Mouse (Mus musculus): ENCODE measurements at regions not wholly inside any gene's neighbourhood (a gene's known extent, or its start where the extent isn't known, plus 50 kb on each side); places are given as distances from the start of the nearest gene placed in this dataset.

DNA sequence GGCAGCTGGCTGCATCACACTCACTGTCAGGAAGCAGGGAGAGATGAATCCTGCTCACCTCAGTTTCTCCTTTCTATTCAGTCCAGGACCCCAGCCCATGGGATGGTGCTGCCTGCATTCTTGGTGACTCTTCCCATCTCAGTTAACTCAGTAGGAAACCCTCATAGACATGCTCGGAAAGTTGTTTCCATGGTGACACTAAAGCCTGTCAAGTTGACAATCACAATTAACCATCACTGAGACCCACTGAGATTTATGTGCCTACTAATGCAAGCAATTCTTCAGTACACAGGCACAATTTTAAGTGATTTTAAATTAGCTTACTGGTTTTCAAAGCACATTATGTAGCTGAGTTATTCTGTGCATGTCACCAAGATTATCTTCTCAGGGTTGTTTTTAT, 83.8 kb upstream of the Slc35f3 start:
- H3K36me3 ChIP-seq (ENCODE audit: control insufficient read depth, insufficient read depth, low read length), result no peaks in the 10 kb centered on the region
- H3K9me3 ChIP-seq (ENCODE audit: control insufficient read depth, low read length), result no peaks in the 10 kb centered on the region
- H3K4me2 ChIP-seq, result no peak overlapping the region
- no peak for ATAC-seq (replicated peaks; ENCODE audit: low FRiP score)
- 71% methylated on average over 1 of the region's 1 CpGs for WGBS
- no peak overlapping the region for H3K27ac ChIP-seq (ENCODE audit: low read depth, low read length)
- H3K4me3 ChIP-seq (ENCODE audit: low read depth, low read length), result no peak overlapping the region
- H3K27me3 ChIP-seq (replicated peaks; ENCODE audit: control insufficient read depth, insufficient read depth, low read length), result no peaks in the 10 kb centered on the region
- H3K9ac ChIP-seq (ENCODE audit: low read depth, low read length), result no peak overlapping the region
- no peak for DNase-seq (ENCODE audit: low spot score)
- H3K4me1 ChIP-seq (replicated peaks; ENCODE audit: control insufficient read depth, insufficient read depth, low read length), result no peaks in the 10 kb centered on the region

DNA sequence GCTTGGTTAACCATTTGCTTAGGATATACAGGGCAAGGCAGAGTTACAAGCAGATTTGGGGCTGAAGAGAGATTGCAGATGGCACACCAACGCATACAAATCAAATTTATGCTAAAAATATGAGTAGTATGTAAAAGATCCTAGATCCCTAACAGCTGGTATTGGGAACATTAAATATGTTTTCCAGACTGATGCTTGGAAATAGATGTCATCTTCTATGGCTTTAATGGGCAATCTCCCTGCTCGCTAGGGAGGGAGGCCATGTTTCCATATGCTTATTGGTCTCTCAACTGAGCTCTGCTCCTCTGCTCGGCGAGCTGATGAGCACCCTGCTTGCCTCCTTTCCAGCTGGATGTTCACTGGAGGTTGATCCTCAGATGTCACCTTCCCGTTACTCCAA, 82.0 kb upstream of the Slc35f3 start:
- ATAC-seq (replicated peaks; ENCODE audit: low FRiP score), result no peak
- H3K4me3 ChIP-seq (ENCODE audit: low read depth, low read length), result no peak overlapping the region
- no peaks in the 10 kb centered on the region for H3K27me3 ChIP-seq (replicated peaks; ENCODE audit: control insufficient read depth, insufficient read depth, low read length)
- H3K27ac ChIP-seq (ENCODE audit: low read depth, low read length), result no peak overlapping the region
- no peak for DNase-seq (ENCODE audit: low spot score)
- H3K4me1 ChIP-seq (replicated peaks; ENCODE audit: control insufficient read depth, insufficient read depth, low read length), result no peaks in the 10 kb centered on the region
- 83% methylated on average over 5 of the region's 5 CpGs for WGBS
- H3K36me3 ChIP-seq (ENCODE audit: control insufficient read depth, insufficient read depth, low read length), result no peaks in the 10 kb centered on the region
- no peaks in the 10 kb centered on the region for H3K9me3 ChIP-seq (ENCODE audit: control insufficient read depth, low read length)
- H3K4me2 ChIP-seq, result no peak overlapping the region
- no peak overlapping the region for H3K9ac ChIP-seq (ENCODE audit: low read depth, low read length)

DNA sequence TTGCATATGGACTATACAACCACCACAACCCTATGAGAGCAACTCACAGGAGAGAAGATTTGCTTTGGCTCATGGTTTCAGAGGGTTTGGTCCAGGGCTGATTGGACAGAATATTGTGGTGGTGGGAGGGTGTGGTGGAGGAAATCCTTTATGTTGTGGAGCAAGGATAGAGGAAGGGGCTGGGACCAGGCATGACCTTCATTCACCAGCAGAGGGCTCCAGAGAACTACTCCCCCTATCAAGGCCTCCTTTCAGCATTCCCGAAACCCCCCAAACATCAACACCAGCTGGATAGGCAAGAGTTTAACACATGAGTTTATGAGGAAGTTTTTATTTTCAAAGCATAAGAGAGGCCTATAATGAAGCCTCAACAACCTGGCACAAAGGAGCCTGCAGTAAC, 76.7 kb upstream of the Slc35f3 start:
- DNase-seq (ENCODE audit: low spot score), result no peak
- Histone ChIP-seq H3K36me3 (ENCODE audit: control insufficient read depth, insufficient read depth, low read length) (no peaks in the 10 kb centered on the region), H3K9me3 (ENCODE audit: control insufficient read depth, low read length) (no peaks in the 10 kb centered on the region), H3K4me3 (ENCODE audit: low read depth, low read length) (no peak overlapping the region), H3K4me2 (no peak overlapping the region), H3K27me3 (replicated peaks; ENCODE audit: control insufficient read depth, insufficient read depth, low read length) (no peaks in the 10 kb centered on the region), H3K27ac (ENCODE audit: low read depth, low read length) (no peak overlapping the region), H3K9ac (ENCODE audit: low read depth, low read length) (no peak overlapping the region), H3K4me1 (replicated peaks; ENCODE audit: control insufficient read depth, insufficient read depth, low read length) (no peaks in the 10 kb centered on the region)
- WGBS, result 59% methylated on average over 1 of the region's 1 CpGs
- no peak for ATAC-seq (replicated peaks; ENCODE audit: low FRiP score)

DNA sequence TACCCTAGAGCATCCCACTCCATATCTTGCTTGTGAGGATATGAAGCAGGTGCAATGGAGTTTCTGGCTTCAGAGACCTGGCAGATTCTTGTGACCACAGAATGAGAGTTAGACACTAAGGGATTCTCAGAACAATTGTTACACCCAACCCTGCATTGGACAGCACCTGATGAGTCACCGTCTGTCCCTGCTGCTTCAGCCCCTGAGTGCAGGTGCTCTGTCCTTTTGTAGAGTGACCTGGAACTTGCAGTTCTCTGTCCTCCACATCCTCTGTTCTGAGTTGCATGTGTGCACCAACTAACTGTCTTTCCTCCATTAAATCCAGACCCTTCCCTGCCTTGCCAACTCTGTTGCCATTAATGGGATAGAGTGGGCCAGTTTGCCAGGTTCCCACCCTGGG, 66.6 kb upstream of the Slc35f3 start:
- no peaks in the 10 kb centered on the region for H3K27me3 ChIP-seq (replicated peaks; ENCODE audit: control insufficient read depth, insufficient read depth, low read length)
- no peak overlapping the region for H3K4me2 ChIP-seq
- H3K9ac ChIP-seq (ENCODE audit: low read depth, low read length), result no peak overlapping the region
- H3K4me1 ChIP-seq (replicated peaks; ENCODE audit: control insufficient read depth, insufficient read depth, low read length), result no peaks in the 10 kb centered on the region
- 89% methylated on average over 1 of the region's 1 CpGs for WGBS
- H3K9me3 ChIP-seq (ENCODE audit: control insufficient read depth, low read length), result no peaks in the 10 kb centered on the region
- ATAC-seq (replicated peaks; ENCODE audit: low FRiP score), result no peak
- H3K27ac ChIP-seq (ENCODE audit: low read depth, low read length), result no peak overlapping the region
- H3K36me3 ChIP-seq (ENCODE audit: control insufficient read depth, insufficient read depth, low read length), result no peaks in the 10 kb centered on the region
- no peak for DNase-seq (ENCODE audit: low spot score)
- H3K4me3 ChIP-seq (ENCODE audit: low read depth, low read length), result no peak overlapping the region

DNA sequence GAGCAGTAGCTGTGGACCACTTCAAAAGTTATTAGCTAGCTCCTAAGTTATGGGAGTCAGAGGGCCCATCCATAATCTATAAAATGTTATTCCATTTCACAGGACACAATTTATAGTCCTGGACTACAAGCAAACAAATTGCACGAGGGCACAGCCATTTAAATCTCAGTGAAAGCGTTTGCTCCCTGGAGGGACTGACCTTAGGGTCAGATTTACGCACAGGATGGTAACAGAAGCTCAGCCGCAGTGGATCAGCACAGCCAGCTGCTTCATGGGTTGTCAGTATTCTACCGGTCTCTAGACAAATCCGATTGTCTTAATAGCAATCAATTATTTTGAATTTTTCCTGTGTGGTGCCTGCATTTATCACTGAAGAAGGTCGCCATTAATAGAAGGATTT, 65.8 kb upstream of the Slc35f3 start:
- Histone ChIP-seq H3K27me3 (replicated peaks; ENCODE audit: control insufficient read depth, insufficient read depth, low read length) (no peaks in the 10 kb centered on the region), H3K4me1 (replicated peaks; ENCODE audit: control insufficient read depth, insufficient read depth, low read length) (no peaks in the 10 kb centered on the region), H3K36me3 (ENCODE audit: control insufficient read depth, insufficient read depth, low read length) (no peaks in the 10 kb centered on the region), H3K4me2 (no peak overlapping the region), H3K27ac (ENCODE audit: low read depth, low read length) (no peak overlapping the region), H3K4me3 (ENCODE audit: low read depth, low read length) (no peak overlapping the region), H3K9me3 (ENCODE audit: control insufficient read depth, low read length) (no peaks in the 10 kb centered on the region), H3K9ac (ENCODE audit: low read depth, low read length) (no peak overlapping the region)
- DNase-seq (ENCODE audit: low spot score) (no peak), ATAC-seq (replicated peaks; ENCODE audit: low FRiP score) (no peak)
- WGBS, result 58% methylated on average over 7 of the region's 7 CpGs

DNA sequence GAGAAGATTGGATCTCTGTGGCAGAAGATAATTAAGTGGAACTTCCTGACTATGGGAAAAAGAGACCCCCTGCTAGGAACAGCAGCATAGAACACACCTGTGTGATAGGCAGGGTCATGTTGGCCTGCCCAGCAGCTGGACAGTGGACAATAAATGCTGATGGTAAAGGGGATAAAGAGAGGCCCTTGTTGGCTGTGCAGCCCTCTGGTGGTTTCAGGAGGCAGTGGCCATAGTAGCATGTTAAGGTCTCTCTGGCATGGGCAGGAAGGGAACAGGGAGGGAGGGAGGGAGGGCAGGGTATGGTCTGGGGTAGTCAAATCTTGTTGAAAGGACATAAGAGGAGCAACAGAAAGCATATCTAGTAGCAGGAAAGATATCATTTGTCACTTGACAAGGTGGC, 58.7 kb upstream of the Slc35f3 start:
- no peak overlapping the region for H3K9ac ChIP-seq (ENCODE audit: low read depth, low read length)
- ATAC-seq (replicated peaks; ENCODE audit: low FRiP score) (no peak), DNase-seq (ENCODE audit: low spot score) (no peak)
- H3K4me1 ChIP-seq (replicated peaks; ENCODE audit: control insufficient read depth, insufficient read depth, low read length), result no peaks in the 10 kb centered on the region
- H3K9me3 ChIP-seq (ENCODE audit: control insufficient read depth, low read length), result no peaks in the 10 kb centered on the region
- no peak overlapping the region for H3K4me2 ChIP-seq
- no peaks in the 10 kb centered on the region for H3K27me3 ChIP-seq (replicated peaks; ENCODE audit: control insufficient read depth, insufficient read depth, low read length)
- no peaks in the 10 kb centered on the region for H3K36me3 ChIP-seq (ENCODE audit: control insufficient read depth, insufficient read depth, low read length)
- no peak overlapping the region for H3K27ac ChIP-seq (ENCODE audit: low read depth, low read length)
- H3K4me3 ChIP-seq (ENCODE audit: low read depth, low read length), result no peak overlapping the region

DNA sequence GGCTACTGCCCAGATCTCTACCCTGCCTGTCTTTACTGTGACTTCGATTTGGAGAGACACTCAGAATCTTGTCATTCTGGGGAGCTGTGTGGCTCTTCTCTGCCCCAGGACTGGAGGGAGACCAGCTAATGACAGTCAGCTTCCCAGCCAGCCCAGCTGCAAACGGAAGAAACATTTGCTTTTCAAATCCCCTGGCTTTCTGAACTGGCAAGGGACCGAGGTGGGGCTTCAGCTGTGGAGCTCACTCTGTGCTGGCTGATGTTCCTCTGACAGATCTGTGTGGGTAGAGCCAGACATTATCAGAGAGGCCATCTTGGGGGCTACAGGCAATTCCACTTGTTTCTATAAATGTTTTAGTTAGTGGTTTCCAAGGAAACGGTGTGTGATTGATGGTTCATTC, 54.0 kb upstream of the Slc35f3 start:
- no peak for ATAC-seq (replicated peaks; ENCODE audit: low FRiP score)
- DNase-seq (ENCODE audit: low spot score), result no peak
- WGBS, result 49% methylated on average over 4 of the region's 4 CpGs
- Histone ChIP-seq H3K4me3 (ENCODE audit: low read depth, low read length) (no peak overlapping the region), H3K27me3 (replicated peaks; ENCODE audit: control insufficient read depth, insufficient read depth, low read length) (no peaks in the 10 kb centered on the region), H3K36me3 (ENCODE audit: control insufficient read depth, insufficient read depth, low read length) (no peaks in the 10 kb centered on the region), H3K9ac (ENCODE audit: low read depth, low read length) (no peak overlapping the region), H3K9me3 (ENCODE audit: control insufficient read depth, low read length) (no peaks in the 10 kb centered on the region), H3K4me2 (no peak overlapping the region), H3K4me1 (replicated peaks; ENCODE audit: control insufficient read depth, insufficient read depth, low read length) (no peaks in the 10 kb centered on the region), H3K27ac (ENCODE audit: low read depth, low read length) (no peak overlapping the region)

Data from liver, embryonic 11.5 days (tissue).